Mouse (Mus musculus) left cerebral cortex, adult 9 months (tissue): ENCODE results near the gene Igfbpl1.
A peak's percentile ranks its signal among the peaks of the same experiment; 100 is the strongest.

Experiments used
- DNase-seq, 2 experiments: peaks; one replicate each; pipeline ENCODE4 v3.0.0; 2022; ENCODE audit warnings: low spot score in 2 of 2

Igfbpl1 gene

GRCm38 (mm10) chr4:45771173-45771572, 55.5 kb downstream of the Igfbpl1 start:
- DNase-seq = no peak

GRCm38 (mm10) chr4:45770638-45771033, 56.1 kb downstream of the Igfbpl1 start:
- no peak for DNase-seq

GRCm38 (mm10) chr4:45769791-45770637, 56.7 kb downstream of the Igfbpl1 start:
- DNase-seq = no peak

GRCm38 (mm10) chr4:45769141-45769540, 57.6 kb downstream of the Igfbpl1 start:
- DNase-seq = no peak

- DNase-seq = no peak
These were observed 58.7 kb downstream of the Igfbpl1 start for GRCm38 (mm10) chr4:45767891-45768558.

- no peak for DNase-seq
These were observed 59.9 kb downstream of the Igfbpl1 start for GRCm38 (mm10) chr4:45766774-45767173.

GRCm38 (mm10) chr4:45765565-45766201, 61.0 kb downstream of the Igfbpl1 start:
- DNase-seq = no peak

GRCm38 (mm10) chr4:45765121-45765564, 61.6 kb downstream of the Igfbpl1 start:
- no peak for DNase-seq

GRCm38 (mm10) chr4:45764141-45764494, 62.6 kb downstream of the Igfbpl1 start:
- peak in 1 of 2 experiments; percentile 26 for DNase-seq

GRCm38 (mm10) chr4:45763288-45764140, 63.2 kb downstream of the Igfbpl1 start:
- no peak for DNase-seq

- DNase-seq = no peak
These were observed 64.1 kb downstream of the Igfbpl1 start for GRCm38 (mm10) chr4:45762600-45762999.
